In the genomic region with DNA sequence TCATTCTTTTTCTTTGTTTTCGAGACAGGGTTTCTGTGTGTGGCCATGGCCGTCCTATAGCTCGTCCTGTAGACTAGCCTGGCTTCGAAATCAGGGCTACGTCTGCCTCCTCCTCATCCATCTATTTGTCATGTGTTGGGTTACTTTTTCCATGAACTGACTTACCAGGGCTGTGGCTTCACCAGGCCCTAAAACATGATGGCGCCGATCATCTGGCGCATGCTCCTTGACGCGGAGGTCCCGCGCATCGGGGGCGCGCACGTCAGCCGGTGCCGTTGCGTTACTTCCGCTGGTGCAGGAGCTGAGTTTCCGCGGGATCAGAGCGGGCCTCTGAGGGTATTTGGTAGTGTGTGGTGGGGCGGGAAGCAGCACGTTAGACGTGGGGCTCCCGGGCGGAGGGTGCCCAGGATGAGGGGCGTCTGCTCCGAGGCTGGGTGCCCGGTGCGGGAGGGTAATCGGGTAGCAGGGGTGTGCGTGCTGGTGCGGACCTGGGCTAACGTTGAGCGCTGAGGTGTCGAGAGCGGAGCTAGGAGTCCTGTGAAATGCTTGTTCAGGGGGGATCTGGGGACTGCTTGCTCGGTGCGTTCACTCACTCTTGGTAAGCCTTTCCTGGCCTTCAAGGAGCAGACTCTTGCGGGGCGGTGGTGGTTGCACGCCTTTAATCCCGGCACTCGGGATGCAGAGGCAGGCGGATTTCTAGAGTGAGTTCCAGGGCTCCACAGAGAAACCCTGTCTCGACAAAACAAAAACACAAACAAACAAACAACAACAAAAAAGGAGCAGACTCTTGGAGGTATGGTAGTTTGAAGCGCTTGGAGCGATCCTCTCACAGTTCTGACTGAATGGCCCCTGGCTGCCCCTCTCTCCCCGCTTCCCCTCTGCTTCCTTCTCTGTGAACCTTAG, we compare ENCODE assay signal across 8 mouse cellular contexts. TPM values are rescaled to one million over a fixed set of nuclear protein-coding genes. Genes with fewer than 3 reads are reported as not detected.
DNase-seq lines count a peak whose midpoint lies in the region; ATAC-seq and TF ChIP-seq lines count a peak whose summit lies in the region.
"Not testable (repeated sequence)": the region's sequence is repeated elsewhere in the genome, so short reads cannot be mapped to it uniquely, and the experiment has no call there.

A gene (minus strand): TSS at position 226 of the 903 bp plus-strand sequence.

- peak within 1 kb of the TSS; percentile 85 for H3K27ac ChIP-seq in forebrain, embryonic 15.5 days (replicated peaks)
- peak within 1 kb of the TSS; percentile 81 for H3K27ac ChIP-seq in hindbrain, embryonic 12.5 days
- H3K27ac ChIP-seq in liver, postnatal 0 days (ENCODE audit: low read depth), result 0 out of 2 replicates have a peak within 1 kb of the TSS, but pooled peaks have one; percentile 26

- not testable (repeated sequence) for TF ChIP-seq CTCF in liver, postnatal 0 days (IDR thresholded peaks at IDR 0.05; ENCODE audit: low read depth)

- H3K9ac ChIP-seq in forebrain, embryonic 15.5 days (replicated peaks), result peak within 1 kb of the TSS; percentile 42; the same call in 1 of the 2 replicates
- peak within 1 kb of the TSS; percentile 35; the same call in 1 of the 2 replicates for H3K9ac ChIP-seq in hindbrain, embryonic 12.5 days
- peak within 1 kb of the TSS; percentile 62 for H3K9ac ChIP-seq in liver, postnatal 0 days (replicated peaks)

- not testable (repeated sequence) for H3K9me3 ChIP-seq in forebrain, embryonic 15.5 days; hindbrain, embryonic 12.5 days (replicated peaks); liver, postnatal 0 days (ENCODE audit: low read length)

- H3K4me2 ChIP-seq in forebrain, embryonic 15.5 days (replicated peaks), result peak within 1 kb of the TSS; percentile 43
- H3K4me2 ChIP-seq in hindbrain, embryonic 12.5 days (replicated peaks), result peak within 1 kb of the TSS; percentile 52
- peak within 1 kb of the TSS; percentile 58; the same call in 1 of the 2 replicates for H3K4me2 ChIP-seq in liver, postnatal 0 days (ENCODE audit: low read depth, low read length)

- peak; percentile 49 for ATAC-seq in forebrain, embryonic 15.5 days (replicated peaks)
- ATAC-seq in hindbrain, embryonic 12.5 days (ENCODE audit: low FRiP score), result peak; percentile 35
- ATAC-seq in liver, postnatal 0 days, result peak; percentile 83

- peak within 1 kb of the TSS; percentile 39 for H3K4me3 ChIP-seq in forebrain, embryonic 15.5 days
- peak within 1 kb of the TSS; percentile 42 for H3K4me3 ChIP-seq in hindbrain, embryonic 12.5 days
- H3K4me3 ChIP-seq in liver, postnatal 0 days (ENCODE audit: low read depth, low read length), result peak within 1 kb of the TSS; percentile 46

- TF ChIP-seq EP300 in liver, postnatal 0 days (IDR thresholded peaks at IDR 0.05; ENCODE audit: low read depth), result not testable (repeated sequence)

- peak; percentile 38 for DNase-seq in MEL-GATA-1-ER (ENCODE audit: extremely low read depth, low read depth)
- peak; percentile 44 for DNase-seq in cerebellum, adult 8-10 months
- not testable (repeated sequence) for DNase-seq in layer of hippocampus, postnatal 10 days (ENCODE audit: low spot score in 2 of 2)
- DNase-seq in liver, postnatal 0 days, result peak; percentile 38
- peak; percentile 25 to 36 for DNase-seq in natural killer cell, adult 2 months (ENCODE audit: low spot score in 2 of 2)
- DNase-seq in thymus, postnatal 0 days (ENCODE audit: low spot score), result peak; percentile 26

- 3% methylated on average over 34 of the region's 51 CpGs for WGBS in forebrain, embryonic 15.5 days
- 4% methylated on average over 31 of the region's 51 CpGs for WGBS in hindbrain, embryonic 12.5 days
- 4% methylated on average over 27 of the region's 51 CpGs for WGBS in liver, postnatal 0 days (ENCODE audit: insufficient replicate concordance)

- not testable (repeated sequence) for H3K4me1 ChIP-seq in forebrain, embryonic 15.5 days; hindbrain, embryonic 12.5 days; liver, postnatal 0 days (ENCODE audit: insufficient read depth)

- H3K36me3 ChIP-seq in forebrain, embryonic 15.5 days; hindbrain, embryonic 12.5 days; liver, postnatal 0 days (replicated peaks; ENCODE audit: insufficient read depth, low read length): not testable (repeated sequence)

- H3K27me3 ChIP-seq in forebrain, embryonic 15.5 days; hindbrain, embryonic 12.5 days; liver, postnatal 0 days (ENCODE audit: insufficient read depth, low read length): not testable (repeated sequence)

RNA-seq across cellular contexts. Expression of the gene that starts here (rescaled TPM):
- 236 TPM in 2 replicates for polyA plus RNA-seq in forebrain, embryonic 15.5 days (2015; fragmentation: Nextera tagmentation; extraction: Ambion mirVana)
- 153 and 157 TPM in 2 replicates for polyA plus RNA-seq in hindbrain, embryonic 12.5 days (2016; fragmentation: Nextera tagmentation; extraction: Ambion mirVana)
- total RNA-seq in layer of hippocampus, postnatal 10 days (2021), result 100 to 1,000 TPM; 430 to 447 TPM
- 0.36 and 0.51 TPM in 2 replicates for polyA plus RNA-seq in liver, postnatal 0 days (2015; fragmentation: Nextera tagmentation; extraction: Ambion mirVana)
- 1.7 TPM in 2 replicates for polyA plus RNA-seq in thymus, postnatal 0 days (2015; fragmentation: Nextera tagmentation; extraction: Ambion mirVana)

Comparison
In these comparisons a context has a peak if more than half of its experiments do, and no peak if none do; other contexts are left out.
1. RNA of the gene that starts here (polyA plus RNA-seq): 236 TPM in forebrain, embryonic 15.5 days and 153 to 157 TPM in hindbrain, embryonic 12.5 days; 1.7 TPM in thymus, postnatal 0 days and 0.36 to 0.51 TPM in liver, postnatal 0 days; every median in the first group is over 10 times any median in the second.
2. Peak in DNase-seq, ATAC-seq, H3K4me3 ChIP-seq, H3K27ac ChIP-seq, H3K9ac ChIP-seq and H3K4me2 ChIP-seq in liver, postnatal 0 days; RNA of the gene not detected or under 1 TPM.
3. H3K27ac ChIP-seq: peak in every context shown above with its lines; median percentile 85 in forebrain, embryonic 15.5 days; 81 in hindbrain, embryonic 12.5 days; 26 in liver, postnatal 0 days.
4. Peak in every context shown above with its lines, with median percentiles within 50 percentile points of each other: ATAC-seq, H3K4me2 ChIP-seq, H3K4me3 ChIP-seq and H3K9ac ChIP-seq.